Mouse (Mus musculus): ENCODE results near the gene 4930568D16Rik.

DNA sequence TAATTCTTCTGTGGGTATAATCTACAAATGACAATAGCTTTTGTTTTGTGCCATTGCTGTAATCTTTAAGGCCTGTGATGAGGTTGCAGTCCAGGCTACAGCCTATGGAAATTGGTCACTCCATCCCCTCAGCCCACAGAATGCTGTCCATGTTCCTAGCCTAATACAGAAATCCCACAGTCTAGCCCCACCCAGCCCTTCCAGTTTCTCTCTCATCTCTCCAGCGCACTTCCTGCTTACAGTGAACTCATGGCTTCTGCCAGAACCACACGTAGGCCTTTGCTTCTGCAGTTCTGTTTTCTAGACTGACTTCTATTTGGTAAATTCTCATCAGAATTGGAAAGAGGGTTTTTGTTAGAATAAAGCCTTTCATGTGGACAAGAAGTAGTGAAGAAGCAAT lies 21.5 kb downstream of the 4930568D16Rik start:
- TF ChIP-seq NRF1 (IDR thresholded peaks at IDR 0.05; ENCODE audit: low read depth, low read length) (no peak), MAX (IDR thresholded peaks at IDR 0.05; ENCODE audit: low read length) (no peak), MYC (IDR thresholded peaks at IDR 0.05; ENCODE audit: low read depth, low read length) (no peak), EP300 (IDR thresholded peaks at IDR 0.05; ENCODE audit: low read length) (no peak), POLR2A (IDR thresholded peaks at IDR 0.05; ENCODE audit: low read depth, low read length) (no peak), USF1 (IDR thresholded peaks at IDR 0.05; ENCODE audit: low read depth, low read length) (no peak), ZKSCAN1 (IDR thresholded peaks at IDR 0.05; ENCODE audit: borderline replicate concordance, low read depth, low read length) (no peak), CTCF (conservative IDR thresholded peaks at IDR 0.05 in 1 of 2, IDR thresholded peaks at IDR 0.05 in 1 of 2; ENCODE audit: low read depth in 2 of 2, low read length in 2 of 2) (no peak), NELFE (IDR thresholded peaks at IDR 0.05; ENCODE audit: low read depth, low read length) (no peak), ZC3H11A (IDR thresholded peaks at IDR 0.05; ENCODE audit: low read depth, low read length) (no peak)

All from CH12.LX (cell line).